Mouse (Mus musculus): Measurements from ENCODE around the gene Slc17a4.

Slc17a4 gene

GRCm38 (mm10) chr13:23914376-23915167 is at the start of gene Slc17a4:
Gene Slc17a4 (minus strand): TSS chr13:23915009.
- DNase-seq, result no peak

- no peak for DNase-seq
Observed at GRCm38 (mm10) chr13:23959776-23960175, 45.0 kb upstream of the Slc17a4 start.

- no peak for DNase-seq
Observed at GRCm38 (mm10) chr13:23950928-23951327, 36.1 kb upstream of the Slc17a4 start.

GRCm38 (mm10) chr13:23949484-23950246 is 34.9 kb upstream of the Slc17a4 start:
- no peak for DNase-seq

GRCm38 (mm10) chr13:23946254-23946653 is 31.4 kb upstream of the Slc17a4 start:
- DNase-seq, result no peak

- no peak for DNase-seq
Observed at GRCm38 (mm10) chr13:23942861-23943260, 28.1 kb upstream of the Slc17a4 start.

GRCm38 (mm10) chr13:23940291-23940690 is 25.5 kb upstream of the Slc17a4 start:
- no peak for DNase-seq

- DNase-seq, result peak; percentile 49
Observed at GRCm38 (mm10) chr13:23938699-23939098, 23.9 kb upstream of the Slc17a4 start.

GRCm38 (mm10) chr13:23934211-23934520 is 19.4 kb upstream of the Slc17a4 start, which contains the start of gene Hist1h2aa:
Gene Hist1h2aa (plus strand): TSS chr13:23934462.
- no peak for DNase-seq

GRCm38 (mm10) chr13:23933421-23934210 is 18.8 kb upstream of the Slc17a4 start, which contains the start of gene Hist1h2ba:
Gene Hist1h2ba (minus strand): TSS chr13:23934156.
- no peak for DNase-seq

- no peak for DNase-seq
Observed at GRCm38 (mm10) chr13:23930904-23931303, 16.1 kb upstream of the Slc17a4 start.

- DNase-seq, result no peak
Observed at GRCm38 (mm10) chr13:23930461-23930860, 15.7 kb upstream of the Slc17a4 start.

GRCm38 (mm10) chr13:23928637-23929036 is 13.8 kb upstream of the Slc17a4 start:
- no peak for DNase-seq

- DNase-seq, result no peak
Observed at GRCm38 (mm10) chr13:23925792-23926191, 11.0 kb upstream of the Slc17a4 start.

- no peak for DNase-seq
Observed at GRCm38 (mm10) chr13:23917674-23918073, 2.9 kb upstream of the Slc17a4 start.

- no peak for DNase-seq
Observed at GRCm38 (mm10) chr13:23916132-23916531, 1.3 kb upstream of the Slc17a4 start.

GRCm38 (mm10) chr13:23913791-23914306 is 960 bp downstream of the Slc17a4 start:
- DNase-seq, result no peak

- DNase-seq, result no peak
Observed at GRCm38 (mm10) chr13:23911335-23911734, 3.5 kb downstream of the Slc17a4 start.

- no peak for DNase-seq
Observed at GRCm38 (mm10) chr13:23910121-23910520, 4.7 kb downstream of the Slc17a4 start.

- DNase-seq, result no peak
Observed at GRCm38 (mm10) chr13:23906906-23907305, 7.9 kb downstream of the Slc17a4 start.

- no peak for DNase-seq
Observed at GRCm38 (mm10) chr13:23898242-23898641, 16.6 kb downstream of the Slc17a4 start.

GRCm38 (mm10) chr13:23893269-23893593 is 21.6 kb downstream of the Slc17a4 start:
- no peak for DNase-seq

GRCm38 (mm10) chr13:23892592-23893268 is 22.1 kb downstream of the Slc17a4 start:
- no peak for DNase-seq

Measured in right cerebral cortex, postnatal 14 days (tissue).